In genomic region chr2:165396831-165397501, GRCm38 (mm10) we compare ENCODE assay signal across 9 mouse cellular contexts. TPM values are rescaled to one million over a fixed set of nuclear protein-coding genes. Genes with fewer than 3 reads are reported as not detected.
A peak's percentile ranks its signal among the peaks of the same experiment; 100 is the strongest.
DNase-seq lines count a peak whose midpoint lies in the region; ATAC-seq and TF ChIP-seq lines count a peak whose summit lies in the region.
"Had no signal": no experiment of that assay in that cellular context is flagged by ENCODE, and none has a peak within 500 bp of the region (broad histone marks: within the 10 kb centered on the region; RNA-seq: fewer than 3 reads in every experiment).

No protein-coding gene starts in this region.

- H3K36me3 ChIP-seq in lung, embryonic 14.5 days (ENCODE audit: insufficient read depth), result no peaks in the 10 kb centered on the region
- H3K36me3 ChIP-seq in limb, embryonic 14.5 days (ENCODE audit: control insufficient read depth, insufficient read depth, low read length), result no peaks in the 10 kb centered on the region

- no peak overlapping the region; the same call in 1 of the 2 replicates for H3K9ac ChIP-seq in lung, embryonic 14.5 days
- peak overlapping the region; percentile 16; the same call in 1 of the 2 replicates for H3K9ac ChIP-seq in limb, embryonic 14.5 days (ENCODE audit: low read depth, low read length, severe bottlenecking)

- ATAC-seq in lung, embryonic 14.5 days (ENCODE audit: insufficient read depth), result peak; percentile 44; the same call in 1 of the 2 replicates
- ATAC-seq in limb, embryonic 14.5 days (ENCODE audit: low FRiP score, low read depth), result peak; percentile 72
- ATAC-seq: Patski had no signal

- no peaks in the 10 kb centered on the region for H3K9me3 ChIP-seq in lung, embryonic 14.5 days (ENCODE audit: low read depth, low read length)
- H3K9me3 ChIP-seq in limb, embryonic 14.5 days (ENCODE audit: control insufficient read depth, low read length), result no peaks in the 10 kb centered on the region

- TF ChIP-seq POLR2A in lung, adult 2 months (IDR thresholded peaks at IDR 0.05; ENCODE audit: borderline replicate concordance, extremely low read depth, low read depth, low read length), result no peak
- TF ChIP-seq POLR2A in limb, embryonic 14.5 days (IDR thresholded peaks at IDR 0.05; ENCODE audit: borderline replicate concordance, extremely low read depth, insufficient read depth, insufficient read length), result no peak

- H3K4me2 ChIP-seq in lung, embryonic 14.5 days, result 0 out of 2 replicates have a peak overlapping the region, but pooled peaks have one; percentile 10
- no peak overlapping the region for H3K4me2 ChIP-seq in limb, embryonic 14.5 days (replicated peaks; ENCODE audit: low read depth, low read length, severe bottlenecking)

- peaks cover 3% of the 10 kb centered on the region; the same call in 1 of the 2 replicates for H3K4me1 ChIP-seq in lung, embryonic 14.5 days (ENCODE audit: insufficient read depth)
- no peaks in the 10 kb centered on the region for H3K4me1 ChIP-seq in lung, adult 2 months (ENCODE audit: control insufficient read depth, insufficient read depth, low read length)
- peaks cover 6% of the 10 kb centered on the region; the same call in 1 of the 2 replicates for H3K4me1 ChIP-seq in limb, embryonic 14.5 days (ENCODE audit: control insufficient read depth, insufficient read depth, low read length)

- H3K27ac ChIP-seq in lung, embryonic 14.5 days (ENCODE audit: low read depth), result no peak overlapping the region
- H3K27ac ChIP-seq in limb, embryonic 14.5 days (replicated peaks; ENCODE audit: low read depth, low read length), result no peak overlapping the region

- H3K4me3 ChIP-seq in lung, embryonic 14.5 days (ENCODE audit: low read depth, low read length), result no peak overlapping the region
- no peak overlapping the region for H3K4me3 ChIP-seq in lung, adult 2 months (replicated peaks; ENCODE audit: extremely low read depth, low read depth, low read length)
- no peak overlapping the region for H3K4me3 ChIP-seq in limb, embryonic 14.5 days (replicated peaks; ENCODE audit: low read length)

- TF ChIP-seq CTCF in lung, embryonic 14.5 days (IDR thresholded peaks at IDR 0.05; ENCODE audit: low read depth), result no peak
- TF ChIP-seq CTCF in lung, adult 2 months (IDR thresholded peaks at IDR 0.05; ENCODE audit: insufficient read depth, low read length), result no peak

- WGBS in lung, embryonic 14.5 days, result 33% methylated on average over 20 of the region's 20 CpGs
- 42% methylated on average over 20 of the region's 20 CpGs for WGBS in lung, adult 2 months
- 40% methylated on average over 20 of the region's 20 CpGs for WGBS in limb, embryonic 14.5 days

- H3K27me3 ChIP-seq in lung, embryonic 14.5 days (ENCODE audit: insufficient read depth, low read length), result no peaks in the 10 kb centered on the region
- H3K27me3 ChIP-seq in limb, embryonic 14.5 days (ENCODE audit: control insufficient read depth, insufficient read depth, low read length), result no peaks in the 10 kb centered on the region
- H3K27me3 ChIP-seq: Patski had no signal

- peak; percentile 34 for DNase-seq in lung, embryonic 14.5 days
- no peak for DNase-seq in lung, adult 2 months
- DNase-seq in forelimb bud, embryonic 11.5 days (ENCODE audit: low read depth, low spot score), result peak; percentile 36
- DNase-seq in limb, embryonic 14.5 days (ENCODE audit: low spot score), result peak; percentile 18
- DNase-seq in retina, embryonic 14.5 days (ENCODE audit: low spot score), result peak; percentile 55
- no peak for DNase-seq in right cerebral cortex, adult 18-20 months
- no peak for DNase-seq in thymus, adult 18-20 months
- no peak for DNase-seq in urinary bladder, postnatal 36 days (ENCODE audit: low spot score in 2 of 2)

RNA-seq across cellular contexts. Expression of gene Ocstamp, which starts 3.2 kb away (rescaled TPM):
- polyA plus RNA-seq in lung, embryonic 14.5 days (2014; fragmentation: Nextera tagmentation; extraction: Ambion mirVana), result not detected in 2 replicates
- polyA plus RNA-seq in lung, adult 2 months (2012; rRNA removed), result 0.07 and 0.09 TPM in 2 replicates
- 0.18 and 0.23 TPM in 2 replicates for polyA plus RNA-seq in limb, embryonic 14.5 days (2012; rRNA removed)
- polyA plus RNA-seq in limb, embryonic 14.5 days (2014; fragmentation: Nextera tagmentation; extraction: Ambion mirVana), result 0.10 and 0.28 TPM in 2 replicates
- polyA plus RNA-seq: Patski had no signal

RNA-seq across cellular contexts. Expression of gene Zfp334, which starts 8.9 kb away (rescaled TPM):
- polyA plus RNA-seq in lung, embryonic 14.5 days (2014; fragmentation: Nextera tagmentation; extraction: Ambion mirVana), result 10.9 and 12.0 TPM in 2 replicates
- 2.6 and 3.5 TPM in 2 replicates for polyA plus RNA-seq in lung, adult 2 months (2012; rRNA removed)
- 9.8 and 10.1 TPM in 2 replicates for polyA plus RNA-seq in limb, embryonic 14.5 days (2012; rRNA removed)
- 8.6 and 10.8 TPM in 2 replicates for polyA plus RNA-seq in limb, embryonic 14.5 days (2014; fragmentation: Nextera tagmentation; extraction: Ambion mirVana)

RNA-seq across cellular contexts. Expression of gene Zfp663, which starts 28.4 kb away (rescaled TPM):
- polyA plus RNA-seq in lung, embryonic 14.5 days (2014; fragmentation: Nextera tagmentation; extraction: Ambion mirVana), result 0.96 and 1.1 TPM in 2 replicates
- polyA plus RNA-seq in lung, adult 2 months (2012; rRNA removed), result 0.46 and 1.3 TPM in 2 replicates
- polyA plus RNA-seq in limb, embryonic 14.5 days (2012; rRNA removed), result 0.46 and 0.49 TPM in 2 replicates
- polyA plus RNA-seq in limb, embryonic 14.5 days (2014; fragmentation: Nextera tagmentation; extraction: Ambion mirVana), result 0.44 and 0.68 TPM in 2 replicates
- polyA plus RNA-seq: Patski had no signal

Comparison
In these comparisons a context has a peak if more than half of its experiments do, and no peak if none do; other contexts are left out.
1. DNase-seq: peak in lung, embryonic 14.5 days (single experiment), forelimb bud, embryonic 11.5 days (single experiment), limb, embryonic 14.5 days (single experiment) and retina, embryonic 14.5 days (single experiment); none in lung, adult 2 months (single experiment), right cerebral cortex, adult 18-20 months (single experiment), thymus, adult 18-20 months (0 of 2) and urinary bladder, postnatal 36 days (0 of 2).